Mouse (Mus musculus) C2C12 (cell line): ENCODE data around the gene Gck.

Source experiments
- CTCF ChIP-seq: IDR thresholded peaks from one replicate; pipeline ENCODE4 v1.5.1; 2011; ENCODE audit not compliant: control insufficient read depth, insufficient read depth, insufficient read length
- MYOG ChIP-seq: IDR thresholded peaks from one replicate; pipeline ENCODE4 v1.6.1; 2011; ENCODE audit not compliant: control insufficient read depth, insufficient read length; ENCODE audit errors: extremely low read depth

DNA sequence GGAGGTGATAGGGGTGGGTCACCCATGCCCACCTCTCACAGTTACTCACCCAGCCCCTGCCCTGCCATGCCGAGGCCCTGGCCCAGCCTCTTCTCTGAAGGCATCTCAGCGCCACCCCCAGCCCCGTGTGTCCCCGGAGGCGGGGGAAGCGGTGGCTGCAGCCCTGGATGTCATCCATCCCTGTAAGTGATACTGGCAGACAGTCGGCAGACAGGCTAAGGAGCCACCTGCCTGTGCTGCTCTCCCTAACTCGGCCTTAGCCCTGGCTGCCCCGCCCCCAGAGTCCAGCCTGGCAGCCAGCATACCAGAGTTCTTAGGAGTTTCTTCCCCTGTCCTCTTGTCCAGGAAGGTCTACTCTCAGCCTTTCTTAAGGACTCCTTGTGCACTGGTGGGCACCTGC lies 26.2 kb upstream of the Gck start:
- TF ChIP-seq CTCF: no peak
- no peak for TF ChIP-seq MYOG
